Mouse (Mus musculus) lung, embryonic 14.5 days (tissue): ENCODE data around the gene Afap1. TPM values are rescaled to one million over a fixed set of nuclear protein-coding genes. Genes with fewer than 3 reads are reported as not detected.

ENCODE experiments used
- ATAC-seq: fragments of 200-750 bp; cut with Nextera tagmentation; 2 replicates; pipeline ENCODE4 v1.8.0; 2017; ENCODE audit warnings: mild to moderate bottlenecking, moderate TSS enrichment, moderate library complexity; ENCODE audit not compliant: insufficient read depth
- DNase-seq: peaks from one replicate; pipeline ENCODE4 v3.0.0-alpha.2; 2015
- H3K27ac ChIP-seq: fragments of 300-500 bp; sonication (generic); 2 replicates; pipeline ENCODE4 v1.5.1; 2014; ENCODE audit warnings: low read depth, mild to moderate bottlenecking, moderate library complexity
- H3K27me3 ChIP-seq: fragments of 300-500 bp; sonication (generic); 2 replicates; pipeline ENCODE4 v1.6.1; 2014; ENCODE audit warnings: low read length, control low read depth; ENCODE audit not compliant: insufficient read depth
- H3K36me3 ChIP-seq: fragments of 300-500 bp; sonication (generic); 2 replicates; pipeline ENCODE4 v1.6.1; 2014; ENCODE audit warnings: control low read depth; ENCODE audit not compliant: insufficient read depth
- H3K4me1 ChIP-seq: fragments of 300-500 bp; sonication (generic); 2 replicates; pipeline ENCODE4 v1.6.1; 2014; ENCODE audit warnings: antibody characterized with exemption, control low read depth; ENCODE audit not compliant: insufficient read depth
- H3K4me2 ChIP-seq: fragments of 300-500 bp; sonication (generic); 2 replicates; pipeline ENCODE4 v1.6.1; 2014; ENCODE audit warnings: mild to moderate bottlenecking
- H3K4me3 ChIP-seq: fragments of 300-500 bp; sonication (generic); 2 replicates; pipeline ENCODE4 v1.5.1; 2014; ENCODE audit warnings: low read depth, low read length
- H3K9ac ChIP-seq: fragments of 300-500 bp; sonication (generic); 2 replicates; pipeline ENCODE4 v1.6.1; 2014
- H3K9me3 ChIP-seq: fragments of 300-500 bp; sonication (generic); 2 replicates; pipeline ENCODE4 v1.6.1; 2016; ENCODE audit warnings: low read depth, low read length, control low read depth
- CTCF ChIP-seq: IDR thresholded peaks from 2 replicates; pipeline ENCODE4 v1.5.1; 2016; ENCODE audit warnings: antibody characterized with exemption, low read depth
- WGBS: fragments of 180-500 bp; shearing (Covaris S2); extraction: QIAGEN DNeasy Blood & Tissue Kit; methylation state at CpG from one replicate; pipeline ENCODE4 v1.1.7; 2014; 5-methylcytosine and 5-hydroxymethylcytosine counted together
- polyA plus RNA-seq: library from polyadenylated mRNA; unstranded; fragments of >200 nt; fragmentation: Nextera tagmentation; extraction: Ambion mirVana; gene quantifications from 2 replicates; pipeline ENCODE4 v1.2.1, GENCODE M21; 2014

The Afap1 gene
- polyA plus RNA-seq, 1 experiment from 2014 or later, result 19.4 TPM

- TF ChIP-seq CTCF, result peak; percentile 93
- H3K9ac ChIP-seq, result no peak overlapping the region
- peak; percentile 93 for DNase-seq
- ATAC-seq, result no peak
- 59% methylated on average over 10 of the region's 10 CpGs for WGBS
- peaks cover 15% of the 10 kb centered on the region; the same call in 1 of the 2 replicates for H3K4me1 ChIP-seq
- H3K9me3 ChIP-seq, result no peaks in the 10 kb centered on the region
- no peak overlapping the region for H3K4me3 ChIP-seq
- no peak overlapping the region for H3K27ac ChIP-seq
- H3K27me3 ChIP-seq, result no peaks in the 10 kb centered on the region
- peaks cover 66% of the 10 kb centered on the region for H3K36me3 ChIP-seq
- no peak overlapping the region for H3K4me2 ChIP-seq
Measured at GRCm38 (mm10) chr5:35971841-35972578, 78.9 kb downstream of the Afap1 start.

DNA sequence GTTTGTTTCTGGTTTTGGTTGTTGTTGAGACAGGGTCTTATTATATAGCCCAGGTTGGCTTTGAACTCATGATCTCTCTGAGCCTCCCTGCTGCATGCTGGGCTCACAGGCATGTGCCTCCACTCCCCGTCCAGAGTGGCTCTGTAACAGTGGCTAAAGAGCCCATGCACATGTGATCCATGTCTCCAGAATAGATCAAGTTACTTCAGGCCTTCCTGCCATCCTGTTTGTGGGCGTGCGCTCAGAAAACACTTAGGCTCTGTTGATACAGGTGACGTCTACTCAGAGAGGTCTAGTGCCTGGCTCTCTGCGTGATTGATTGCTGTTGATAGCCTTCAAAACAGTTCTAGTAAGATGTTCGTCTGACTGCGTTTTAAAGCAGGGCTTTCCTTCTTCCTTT is 79.6 kb downstream of the Afap1 start:
- H3K9ac ChIP-seq, result no peak overlapping the region
- ATAC-seq, result no peak
- TF ChIP-seq CTCF, result no peak
- no peak overlapping the region for H3K4me2 ChIP-seq
- no peaks in the 10 kb centered on the region for H3K27me3 ChIP-seq
- peak; percentile 40 for DNase-seq
- no peak overlapping the region for H3K4me3 ChIP-seq
- WGBS, result 48% methylated on average over 7 of the region's 7 CpGs
- peaks cover 66% of the 10 kb centered on the region for H3K36me3 ChIP-seq
- H3K4me1 ChIP-seq, result peaks cover 15% of the 10 kb centered on the region; the same call in 1 of the 2 replicates
- H3K27ac ChIP-seq, result no peak overlapping the region
- no peaks in the 10 kb centered on the region for H3K9me3 ChIP-seq

DNA sequence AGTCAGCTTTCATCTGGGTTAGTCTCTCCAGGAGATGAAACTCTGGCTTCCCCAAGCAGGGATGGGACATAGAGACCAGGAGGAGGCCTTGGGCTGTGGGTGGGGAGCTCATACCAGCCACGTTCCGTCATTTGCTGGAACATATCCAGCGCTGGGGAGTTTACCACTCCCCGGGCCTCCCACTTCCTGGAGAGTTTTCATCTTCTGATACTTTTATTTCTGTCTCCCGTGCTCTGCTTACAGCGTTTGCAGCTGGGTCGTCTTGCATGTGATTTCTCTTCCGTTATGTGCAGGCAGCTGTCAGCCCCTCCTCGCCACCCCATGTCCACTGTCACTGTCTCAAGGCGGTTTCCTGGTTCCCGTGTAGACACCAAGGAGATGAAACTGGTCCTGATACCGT is 80.7 kb downstream of the Afap1 start:
- Histone ChIP-seq H3K4me1 (peaks cover 15% of the 10 kb centered on the region; the same call in 1 of the 2 replicates), H3K4me2 (peak overlapping the region; percentile 43), H3K27me3 (no peaks in the 10 kb centered on the region), H3K27ac (peak overlapping the region; percentile 74), H3K9me3 (no peaks in the 10 kb centered on the region), H3K4me3 (no peak overlapping the region), H3K36me3 (peaks cover 66% of the 10 kb centered on the region), H3K9ac (no peak overlapping the region)
- peak; percentile 99 for DNase-seq
- peak; percentile 72 for ATAC-seq
- TF ChIP-seq CTCF, result no peak
- 24% methylated on average over 12 of the region's 12 CpGs for WGBS

GRCm38 (mm10) chr5:35974265-35974664 is 81.1 kb downstream of the Afap1 start:
- no peak overlapping the region for H3K9ac ChIP-seq
- peak overlapping the region; percentile 43 for H3K4me2 ChIP-seq
- WGBS, result 57% methylated on average over 15 of the region's 15 CpGs
- peaks cover 66% of the 10 kb centered on the region for H3K36me3 ChIP-seq
- H3K4me3 ChIP-seq, result no peak overlapping the region
- no peaks in the 10 kb centered on the region for H3K9me3 ChIP-seq
- no peaks in the 10 kb centered on the region for H3K27me3 ChIP-seq
- peak overlapping the region; percentile 74; the same call in 1 of the 2 replicates for H3K27ac ChIP-seq
- no peak for TF ChIP-seq CTCF
- no peak for ATAC-seq
- peaks cover 15% of the 10 kb centered on the region; the same call in 1 of the 2 replicates for H3K4me1 ChIP-seq
- no peak for DNase-seq

GRCm38 (mm10) chr5:35975681-35976080 is 82.6 kb downstream of the Afap1 start:
- peak; percentile 91 for DNase-seq
- H3K36me3 ChIP-seq, result peaks cover 62% of the 10 kb centered on the region
- peak; percentile 58 for ATAC-seq

DNA sequence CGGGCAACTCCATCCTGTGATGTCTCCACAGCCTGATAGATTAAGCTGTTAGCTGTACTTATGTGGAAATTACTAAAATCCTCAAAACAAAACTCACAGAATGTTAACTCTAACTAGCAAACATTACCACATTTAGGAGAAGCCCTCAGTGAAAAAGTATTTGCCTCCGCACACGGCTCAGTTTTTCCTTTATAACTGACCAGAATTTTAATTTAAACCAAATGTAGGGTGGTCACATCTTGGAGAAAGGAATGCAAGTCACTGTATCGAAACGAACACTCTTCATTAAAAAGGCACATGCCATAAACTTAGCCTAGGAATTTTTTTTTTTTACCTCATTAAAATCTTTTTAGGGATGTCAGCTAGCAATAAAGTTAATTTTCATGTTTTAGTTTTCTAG is 87.4 kb downstream of the Afap1 start:
- H3K4me3 ChIP-seq, result no peak overlapping the region
- DNase-seq, result no peak
- no peak for TF ChIP-seq CTCF
- ATAC-seq, result no peak
- H3K27ac ChIP-seq, result no peak overlapping the region
- H3K4me1 ChIP-seq, result no peaks in the 10 kb centered on the region
- H3K9ac ChIP-seq, result no peak overlapping the region
- WGBS, result 81% methylated on average over 5 of the region's 5 CpGs
- H3K36me3 ChIP-seq, result peaks cover 72% of the 10 kb centered on the region
- no peaks in the 10 kb centered on the region for H3K27me3 ChIP-seq
- H3K4me2 ChIP-seq, result no peak overlapping the region
- H3K9me3 ChIP-seq, result no peaks in the 10 kb centered on the region

More at GRCm38 (mm10) chr5:35975681-35976080, 82.6 kb downstream of the Afap1 start:
- Histone ChIP-seq H3K9me3 (no peaks in the 10 kb centered on the region), H3K9ac (no peak overlapping the region), H3K4me1 (0 out of 2 replicates have a peak, but pooled peaks cover 13% of the 10 kb centered on the region), H3K4me2 (no peak overlapping the region), H3K4me3 (no peak overlapping the region), H3K27me3 (no peaks in the 10 kb centered on the region), H3K27ac (no peak overlapping the region)
- TF ChIP-seq CTCF, result peak; percentile 84
- WGBS, result 7% methylated on average over 5 of the region's 5 CpGs

DNA sequence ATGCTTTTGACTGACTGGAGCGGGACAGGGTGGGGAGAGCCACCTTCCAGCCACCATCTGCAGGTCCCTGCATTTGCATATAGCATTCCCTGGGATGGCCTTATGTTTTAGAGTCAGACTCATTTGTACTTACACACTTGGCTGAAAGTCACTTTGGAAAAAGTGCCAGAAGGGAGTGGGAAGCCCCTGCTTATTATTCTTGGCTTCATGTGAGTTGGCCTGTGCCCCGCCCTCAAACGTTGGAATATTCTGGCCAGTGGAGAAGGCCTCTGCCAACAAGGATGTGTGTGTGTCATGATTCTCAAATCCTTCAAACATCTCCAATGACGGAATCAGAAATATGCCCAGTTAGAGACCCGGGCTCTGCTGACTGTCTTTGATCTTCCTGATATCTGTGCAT is 88.2 kb downstream of the Afap1 start:
- Histone ChIP-seq H3K4me2 (no peak overlapping the region), H3K4me1 (no peaks in the 10 kb centered on the region), H3K4me3 (no peak overlapping the region), H3K27me3 (no peaks in the 10 kb centered on the region), H3K9ac (no peak overlapping the region), H3K27ac (no peak overlapping the region), H3K36me3 (peaks cover 72% of the 10 kb centered on the region), H3K9me3 (no peaks in the 10 kb centered on the region)
- DNase-seq (peak; percentile 40), ATAC-seq (no peak)
- no peak for TF ChIP-seq CTCF
- WGBS, result 69% methylated on average over 5 of the region's 5 CpGs
